Mouse (Mus musculus) midbrain, embryonic 11.5 days (tissue): ENCODE measurements at regions not wholly inside any gene's neighbourhood (a gene's known extent, or its start where the extent isn't known, plus 50 kb on each side); places are given as distances from the start of the nearest gene placed in this dataset.
A peak's percentile ranks its signal among the peaks of the same experiment; 100 is the strongest.

Experiments used
- ATAC-seq: fragments of 200-750 bp; cut with Nextera tagmentation; 2 replicates; pipeline ENCODE4 v1.8.0; 2017; ENCODE audit warnings: moderate TSS enrichment, moderate library complexity; ENCODE audit not compliant: low FRiP score
- DNase-seq: peaks from one replicate; pipeline ENCODE4 v3.0.0; 2015; ENCODE audit warnings: low spot score; ENCODE audit errors: missing footprints
- H3K27ac ChIP-seq: fragments of 300-500 bp; sonication (generic); 2 replicates; pipeline ENCODE4 v1.5.1; 2014; ENCODE audit warnings: low read depth, low read length
- H3K27me3 ChIP-seq: fragments of 300-500 bp; sonication (generic); 2 replicates; pipeline ENCODE4 v1.6.1; 2014; ENCODE audit warnings: mild to moderate bottlenecking, low read length, moderate library complexity, mixed read lengths; ENCODE audit not compliant: control insufficient read depth, insufficient read depth
- H3K36me3 ChIP-seq: fragments of 300-500 bp; sonication (generic); 2 replicates; pipeline ENCODE4 v1.6.1; 2014; ENCODE audit warnings: mild to moderate bottlenecking, low read length, moderate library complexity, mixed read lengths; ENCODE audit not compliant: control insufficient read depth, insufficient read depth
- H3K4me1 ChIP-seq: fragments of 300-500 bp; sonication (generic); 2 replicates; pipeline ENCODE4 v1.6.1; 2014; ENCODE audit warnings: low read length; ENCODE audit not compliant: control insufficient read depth, insufficient read depth
- H3K4me2 ChIP-seq: fragments of 300-500 bp; sonication (generic); 2 replicates; pipeline ENCODE4 v1.6.1; 2014; ENCODE audit warnings: mild to moderate bottlenecking, moderate library complexity
- H3K4me3 ChIP-seq: fragments of 300-500 bp; sonication (generic); 2 replicates; pipeline ENCODE4 v1.5.1; 2014; ENCODE audit warnings: low read depth, low read length
- H3K9ac ChIP-seq: fragments of 300-500 bp; sonication (generic); 2 replicates; pipeline ENCODE4 v1.6.1; 2014; ENCODE audit warnings: low read length
- H3K9me3 ChIP-seq: fragments of 300-500 bp; sonication (generic); 2 replicates; pipeline ENCODE4 v1.6.1; 2016; ENCODE audit warnings: low read length; ENCODE audit not compliant: control insufficient read depth
- WGBS: fragments of 180-500 bp; shearing (Covaris S2); extraction: QIAGEN DNeasy Blood & Tissue Kit; methylation state at CpG from one replicate; pipeline ENCODE4 v1.1.7; 2014; 5-methylcytosine and 5-hydroxymethylcytosine counted together

DNA sequence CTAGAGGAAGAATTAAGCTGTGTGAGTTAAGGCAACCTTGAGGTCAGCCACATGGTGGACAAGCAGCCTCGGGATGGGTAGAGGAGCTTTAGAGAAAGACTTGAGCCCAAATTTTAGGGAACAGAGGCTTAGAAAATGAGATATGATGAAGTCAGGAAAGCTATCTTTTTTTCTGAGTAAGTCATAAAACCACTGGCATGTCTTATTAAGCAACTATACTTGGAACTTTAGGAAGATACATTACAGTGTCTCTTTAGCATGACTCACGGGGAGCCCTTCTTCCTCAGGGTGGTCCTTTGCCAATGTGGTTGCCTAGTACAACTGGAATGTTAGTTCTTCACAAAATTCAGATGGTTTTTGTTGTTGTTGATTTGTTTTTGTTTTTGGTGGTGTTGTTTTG is 992.1 kb upstream of the Tmprss15 start:
- ATAC-seq = no peak
- H3K9ac ChIP-seq = no peak overlapping the region

DNA sequence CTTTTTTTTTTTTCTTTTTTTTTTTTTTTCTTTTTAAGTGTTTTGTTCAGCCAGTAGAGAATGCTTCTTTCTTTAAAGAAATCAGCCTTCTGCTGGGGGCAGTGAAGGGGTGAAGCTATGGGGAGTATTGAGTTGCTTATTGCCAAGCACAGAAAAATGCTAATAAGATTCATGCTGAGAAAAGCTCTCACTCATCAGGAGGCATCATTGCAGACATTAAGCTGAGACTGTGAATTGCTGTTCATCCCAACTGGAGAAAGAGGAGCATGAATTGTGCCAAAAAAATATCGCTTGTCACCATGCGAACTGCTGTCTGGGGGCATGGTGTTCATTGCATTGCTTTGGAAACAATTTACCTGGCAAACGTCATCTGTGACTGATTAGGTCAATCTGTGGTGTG is 982.8 kb upstream of the Tmprss15 start:
- Histone ChIP-seq H3K4me3 (no peak overlapping the region), H3K27me3 (no peaks in the 10 kb centered on the region), H3K9me3 (no peaks in the 10 kb centered on the region), H3K36me3 (no peaks in the 10 kb centered on the region), H3K4me1 (no peaks in the 10 kb centered on the region), H3K4me2 (no peak overlapping the region), H3K9ac (no peak overlapping the region), H3K27ac (no peak overlapping the region)
- DNase-seq (no peak), ATAC-seq (peak; percentile 19; the same call in 1 of the 2 replicates)
- WGBS = 62% methylated on average over 3 of the region's 3 CpGs

More for the DNA sequence above, 992.1 kb upstream of the Tmprss15 start:
- Histone ChIP-seq H3K4me1 (no peaks in the 10 kb centered on the region), H3K36me3 (no peaks in the 10 kb centered on the region), H3K4me2 (no peak overlapping the region), H3K27me3 (no peaks in the 10 kb centered on the region), H3K4me3 (no peak overlapping the region), H3K9me3 (no peaks in the 10 kb centered on the region), H3K27ac (no peak overlapping the region)
- 86% methylated on average over 2 of the region's 2 CpGs for WGBS
- DNase-seq = no peak
